Mouse (Mus musculus) MEL (cell line): ENCODE measurements around the gene Rbm12.

ENCODE experiments used
- CTCF ChIP-seq, 3 experiments: IDR thresholded peaks in 2 of 3; conservative IDR thresholded peaks in 1 of 3; 2 replicates each; pipeline ENCODE4 v1.5.1; 2011 to 2012; ENCODE audit warnings: low read length in 3 of 3, low read depth in 2 of 3, mild to moderate bottlenecking in 2 of 3, improper control_type of control experiment in 1 of 3, inconsistent platforms in 1 of 3, mixed read lengths in 1 of 3, moderate library complexity in 1 of 3; ENCODE audit not compliant: control insufficient read depth in 1 of 3, insufficient read depth in 1 of 3, poor library complexity in 1 of 3, severe bottlenecking in 1 of 3
- ETS1 ChIP-seq: IDR thresholded peaks from 2 replicates; pipeline ENCODE4 v1.6.1; 2012; ENCODE audit warnings: low read depth, mild to moderate bottlenecking, inconsistent platforms, low read length, improper control_type of control experiment, moderate library complexity
- POLR2A ChIP-seq, 2 experiments: IDR thresholded peaks; 2 replicates each; pipeline ENCODE4 v1.6.1; 2011 to 2012; ENCODE audit warnings: low read length in 2 of 2, mild to moderate bottlenecking in 2 of 2, control low read depth in 1 of 2, improper control_type of control experiment in 1 of 2, low read depth in 1 of 2, moderate library complexity in 1 of 2; ENCODE audit not compliant: control insufficient read depth in 1 of 2, insufficient read depth in 1 of 2, poor library complexity in 1 of 2
- UBTF ChIP-seq: IDR thresholded peaks from 2 replicates; pipeline ENCODE4 v1.6.1; 2012; ENCODE audit warnings: low read depth, mild to moderate bottlenecking, inconsistent platforms, low read length, improper control_type of control experiment, moderate library complexity, borderline replicate concordance; ENCODE audit not compliant: insufficient read depth
- ZC3H11A ChIP-seq: IDR thresholded peaks from 2 replicates; pipeline ENCODE4 v1.6.1; 2012; ENCODE audit warnings: low read depth, mild to moderate bottlenecking, inconsistent platforms, low read length, improper control_type of control experiment

DNA sequence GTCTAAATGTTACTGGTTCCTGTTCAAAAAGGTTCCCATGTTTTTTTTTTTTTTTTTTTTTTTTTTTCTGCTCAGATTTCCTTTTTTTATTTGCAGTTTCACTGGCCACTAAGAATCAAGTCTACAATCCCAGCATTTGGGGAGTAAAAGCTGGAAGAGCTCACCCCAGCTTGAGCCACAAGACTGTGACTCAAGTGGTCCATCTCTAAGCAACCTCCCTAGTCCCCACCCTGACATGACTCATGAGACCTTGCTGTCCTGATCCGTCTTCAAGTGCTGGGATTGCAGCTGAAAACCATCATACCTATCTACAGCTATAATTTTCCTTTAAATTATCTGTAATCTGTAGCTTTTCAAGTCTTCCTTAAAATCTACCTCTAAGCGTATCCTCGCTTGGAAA, 27.2 kb downstream of the Rbm12 start:
- TF ChIP-seq CTCF (IDR thresholded peaks at IDR 0.05 in 2 of 3, conservative IDR thresholded peaks at IDR 0.05 in 1 of 3; ENCODE audit: control insufficient read depth in 1 of 3, insufficient read depth in 1 of 3, low read depth in 2 of 3, low read length in 3 of 3, poor library complexity in 1 of 3, severe bottlenecking in 1 of 3), result no peak
- no peak for TF ChIP-seq ETS1
- TF ChIP-seq ZC3H11A, result no peak
- no peak for TF ChIP-seq POLR2A (IDR thresholded peaks at IDR 0.05; ENCODE audit: control insufficient read depth in 1 of 2, insufficient read depth in 1 of 2, low read depth in 1 of 2, low read length in 2 of 2, poor library complexity in 1 of 2)
- TF ChIP-seq UBTF, result no peak
